Mouse (Mus musculus) CH12.LX (cell line): ENCODE measurements around the gene Gm20431. TPM values are rescaled to one million over a fixed set of nuclear protein-coding genes. Genes with fewer than 3 reads are reported as not detected.
A peak's percentile ranks its signal among the peaks of the same experiment; 100 is the strongest.

Experiments
- DNase-seq: peaks from one replicate; pipeline ENCODE4 v3.0.0-alpha.2; 2013; ENCODE audit errors: extremely low read depth
- H3K27ac ChIP-seq: 2 replicates; pipeline ENCODE4 v1.5.1; 2012; ENCODE audit warnings: low read depth, mild to moderate bottlenecking, control low read depth, moderate library complexity; ENCODE audit not compliant: insufficient read depth
- H3K27me3 ChIP-seq: replicated peaks from 2 replicates; pipeline ENCODE3; 2012; ENCODE audit warnings: inconsistent platforms
- H3K36me3 ChIP-seq, 2 experiments: replicated peaks in 1 of 2; 2 replicates each; pipeline versions ENCODE3 to v1.6.1; 2012; ENCODE audit warnings: inconsistent platforms in 1 of 2, low read length in 1 of 2, mild to moderate bottlenecking in 1 of 2, mixed read lengths in 1 of 2, moderate library complexity in 1 of 2; ENCODE audit not compliant: control insufficient read depth in 1 of 2, insufficient read depth in 1 of 2
- H3K4me1 ChIP-seq, 2 experiments: 2 replicates each; pipeline ENCODE4 v1.6.1; 2012; ENCODE audit warnings: inconsistent platforms in 1 of 2, moderate library complexity in 1 of 2; ENCODE audit not compliant: insufficient read depth in 2 of 2, control insufficient read depth in 1 of 2
- H3K4me2 ChIP-seq: 2 replicates; pipeline ENCODE4 v1.6.1; 2012; ENCODE audit warnings: low read depth, mild to moderate bottlenecking, control low read depth; ENCODE audit not compliant: poor library complexity, insufficient read depth, severe bottlenecking
- H3K4me3 ChIP-seq, 3 experiments: fragments of 150-350 bp in 1 of 3; sonication (generic) in 1 of 3; replicated peaks in 1 of 3; 2 replicates each; pipeline versions ENCODE3 to v1.5.1; 2011 to 2012; ENCODE audit warnings: low read depth in 2 of 3, low read length in 2 of 3, mild to moderate bottlenecking in 2 of 3, moderate library complexity in 2 of 3, control low read depth in 1 of 3, improper control_type of control experiment in 1 of 3, inconsistent platforms in 1 of 3, mixed read lengths in 1 of 3; ENCODE audit not compliant: poor library complexity in 1 of 3
- H3K79me2 ChIP-seq: replicated peaks from 2 replicates; pipeline ENCODE4 v1.6.1; 2012; ENCODE audit warnings: mild to moderate bottlenecking, moderate library complexity; ENCODE audit not compliant: control insufficient read depth, poor library complexity, insufficient read depth, severe bottlenecking; ENCODE audit errors: extremely low read depth
- H3K9ac ChIP-seq: 2 replicates; pipeline ENCODE4 v1.6.1; 2012; ENCODE audit warnings: low read depth, mild to moderate bottlenecking, control low read depth, moderate library complexity; ENCODE audit not compliant: insufficient read depth
- H3K9me3 ChIP-seq: replicated peaks from 2 replicates; pipeline ENCODE3; 2012; ENCODE audit warnings: low read length, inconsistent platforms, mixed read lengths
- BHLHE40 ChIP-seq: IDR thresholded peaks from 2 replicates; pipeline ENCODE4 v1.6.1; 2011; ENCODE audit warnings: mild to moderate bottlenecking, low read depth, low read length, improper control_type of control experiment
- CHD1 ChIP-seq: IDR thresholded peaks from 2 replicates; pipeline ENCODE4 v1.6.1; 2012; ENCODE audit warnings: low read depth, low read length, improper control_type of control experiment, inconsistent platforms
- E2F4 ChIP-seq: IDR thresholded peaks from 2 replicates; pipeline ENCODE4 v1.6.1; 2011; ENCODE audit warnings: low read depth, low read length, improper control_type of control experiment; ENCODE audit not compliant: insufficient replicate concordance
- EP300 ChIP-seq: IDR thresholded peaks from 2 replicates; pipeline ENCODE4 v1.6.1; 2011; ENCODE audit warnings: low read length, improper control_type of control experiment
- ETS1 ChIP-seq: conservative IDR thresholded peaks from 2 replicates; pipeline ENCODE4 v1.6.1; 2012; ENCODE audit warnings: low read depth, mild to moderate bottlenecking, inconsistent platforms, low read length, improper control_type of control experiment, moderate library complexity
- MAFK ChIP-seq: IDR thresholded peaks from 2 replicates; pipeline ENCODE4 v1.6.1; 2011; ENCODE audit warnings: low read length, improper control_type of control experiment; ENCODE audit not compliant: insufficient replicate concordance
- NRF1 ChIP-seq: IDR thresholded peaks from 2 replicates; pipeline ENCODE4 v1.6.1; 2014; ENCODE audit warnings: low read depth, mild to moderate bottlenecking, inconsistent platforms, low read length, improper control_type of control experiment, moderate library complexity
- PAX5 ChIP-seq: IDR thresholded peaks from 2 replicates; pipeline ENCODE4 v1.6.1; 2012; ENCODE audit warnings: low read length, inconsistent platforms, mixed read lengths
- RCOR1 ChIP-seq: conservative IDR thresholded peaks from 2 replicates; pipeline ENCODE4 v1.6.1; 2012; ENCODE audit warnings: low read depth, mild to moderate bottlenecking, inconsistent platforms, low read length, improper control_type of control experiment
- SMC3 ChIP-seq: IDR thresholded peaks from 2 replicates; pipeline ENCODE4 v1.6.1; 2011; ENCODE audit warnings: low read depth, low read length, improper control_type of control experiment
- USF1 ChIP-seq: IDR thresholded peaks from 2 replicates; pipeline ENCODE4 v1.6.1; 2014; ENCODE audit warnings: low read depth, mild to moderate bottlenecking, inconsistent platforms, low read length, improper control_type of control experiment
- USF2 ChIP-seq: conservative IDR thresholded peaks from 2 replicates; pipeline ENCODE4 v1.6.1; 2011; ENCODE audit warnings: low read depth, low read length, improper control_type of control experiment
- ZMIZ1 ChIP-seq: IDR thresholded peaks from 2 replicates; pipeline ENCODE4 v1.6.1; 2012; ENCODE audit warnings: low read depth, mild to moderate bottlenecking, inconsistent platforms, low read length, improper control_type of control experiment
- dilution Hi-C: fragments of 300-500 bp; cut with MboI; formaldehyde crosslinking; loops from 2 replicates; pipeline ENCODE4 v1.14.3; 2020; ENCODE audit warnings: low sequenced_read_pairs; ENCODE audit not compliant: extremely low pct_unique_long_range_greater_than_20kb, extremely low pct_ligation_motif_present
- in situ Hi-C: fragments of 300-500 bp; cut with MboI; formaldehyde crosslinking; loops from 3 replicates; pipeline ENCODE4 v1.14.3; 2019; ENCODE audit warnings: low sequenced_read_pairs, low pct_ligation_motif_present, low pct_unique_long_range_greater_than_20kb, mixed read lengths
- polyA plus RNA-seq: library from polyadenylated mRNA; unstranded; fragments of >175 nt; gene quantifications from 2 replicates; pipeline ENCODE4 v1.2.1, GENCODE M21; 2012; ENCODE audit warnings: low read depth; ENCODE audit not compliant: insufficient read length
- total RNA-seq, 2 experiments: library from RNA; depleted of rRNA; stranded (reverse); fragments of 300-350 nt in 1 of 2; fragments of >200 nt in 1 of 2; gene quantifications; 2 replicates each; pipeline ENCODE4 v1.2.3; 2012 to 2014

Gm20431 gene
- total and polyA plus RNA-seq, 3 experiments: 2.4 to 15.0 TPM; not detected in 1

DNA sequence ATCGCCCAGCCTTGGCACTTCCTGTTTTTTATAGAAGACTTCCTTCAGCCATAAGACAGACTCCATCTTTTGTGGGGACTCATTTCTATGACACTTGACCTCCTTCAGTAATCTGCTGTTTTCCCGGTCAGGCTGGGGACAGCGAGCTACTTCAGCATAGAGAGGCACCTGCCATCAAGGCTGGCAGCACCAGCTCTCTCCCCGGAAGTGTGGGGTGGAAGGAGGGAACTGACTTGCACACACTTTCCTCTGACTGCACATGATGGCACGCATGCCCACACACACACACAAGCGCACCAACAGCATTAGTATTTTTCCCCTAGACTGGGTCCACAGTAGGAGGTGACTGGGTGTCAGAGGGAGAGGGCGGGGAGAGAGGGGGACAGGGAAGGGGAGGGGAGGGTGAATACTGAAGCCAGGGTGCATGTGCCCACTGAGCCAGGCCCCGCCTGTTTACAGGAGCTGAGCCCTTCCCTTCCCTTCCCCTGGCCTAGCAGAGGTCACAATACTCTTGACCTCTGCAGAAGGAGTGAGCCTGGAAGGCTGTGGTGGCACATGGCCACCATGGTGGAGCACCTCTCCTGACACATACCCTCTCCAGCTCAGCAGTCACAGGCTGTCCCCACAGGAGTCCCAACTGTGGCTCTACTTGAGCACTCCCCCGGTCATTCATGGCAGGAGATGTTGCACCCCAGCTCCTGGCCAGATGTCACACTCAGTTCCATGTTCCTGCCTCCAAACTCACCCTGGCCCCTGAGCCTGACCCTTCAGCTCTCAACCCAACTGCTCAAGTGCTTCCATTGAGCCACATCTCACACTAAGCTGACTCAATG lies 39.8 kb downstream of the Gm20431 start:
- Histone ChIP-seq H3K9ac (no peak overlapping the region), H3K27me3 (no peaks in the 10 kb centered on the region), H3K4me1 (peaks cover 39 to 75% of the 10 kb centered on the region in 2 experiments), H3K4me2 (no peak overlapping the region), H3K36me3 (peaks cover 45 to 78% of the 10 kb centered on the region in 2 experiments), H3K4me3 (peak overlapping the region in 1 of 3 experiments; percentile 24), H3K27ac (peak overlapping the region; percentile 73), H3K79me2 (peaks cover 83% of the 10 kb centered on the region), H3K9me3 (no peaks in the 10 kb centered on the region)
- TF ChIP-seq RCOR1 (no peak), BHLHE40 (peak; percentile 9; the same call in 1 of the 2 replicates)
- dilution Hi-C loops (no loop called here), in situ Hi-C loops (no loop called here)
- no peak for DNase-seq

DNA sequence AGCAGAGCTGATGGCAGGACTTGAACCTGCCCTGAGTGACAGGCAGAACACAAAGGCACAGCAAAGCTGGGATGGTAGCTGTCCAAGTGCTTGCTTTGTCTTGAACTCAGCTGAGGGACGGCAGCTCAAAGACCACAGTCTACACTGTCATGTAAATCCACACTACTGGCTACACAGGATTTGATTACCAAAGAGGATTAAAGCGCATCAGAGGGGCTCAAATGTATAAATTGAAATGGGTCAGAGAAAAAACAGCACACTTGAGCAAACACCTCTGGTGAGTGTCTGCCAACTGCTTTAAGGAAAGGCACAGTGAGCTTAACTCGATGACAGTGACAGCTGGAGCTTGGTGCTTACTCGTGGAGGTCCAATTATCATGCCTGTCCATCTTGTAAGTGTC lies 43.8 kb downstream of the Gm20431 start:
- no peak for DNase-seq
- H3K9ac ChIP-seq: no peak overlapping the region
- H3K9me3 ChIP-seq: peaks cover 14% of the 10 kb centered on the region
- no peak overlapping the region for H3K4me3 ChIP-seq
- H3K4me1 ChIP-seq: peaks cover 36 to 51% of the 10 kb centered on the region in 2 experiments
- H3K36me3 ChIP-seq: peaks cover 73 to 85% of the 10 kb centered on the region in 2 experiments
- in situ Hi-C loops (no loop called here), dilution Hi-C loops (no loop called here)
- TF ChIP-seq ETS1 (no peak), SMC3 (no peak), ZMIZ1 (no peak), BHLHE40 (no peak), E2F4 (no peak), RCOR1 (no peak), USF1 (no peak)
- H3K27ac ChIP-seq: no peak overlapping the region
- no peaks in the 10 kb centered on the region for H3K27me3 ChIP-seq
- H3K4me2 ChIP-seq: no peak overlapping the region
- peaks cover 57% of the 10 kb centered on the region for H3K79me2 ChIP-seq

DNA sequence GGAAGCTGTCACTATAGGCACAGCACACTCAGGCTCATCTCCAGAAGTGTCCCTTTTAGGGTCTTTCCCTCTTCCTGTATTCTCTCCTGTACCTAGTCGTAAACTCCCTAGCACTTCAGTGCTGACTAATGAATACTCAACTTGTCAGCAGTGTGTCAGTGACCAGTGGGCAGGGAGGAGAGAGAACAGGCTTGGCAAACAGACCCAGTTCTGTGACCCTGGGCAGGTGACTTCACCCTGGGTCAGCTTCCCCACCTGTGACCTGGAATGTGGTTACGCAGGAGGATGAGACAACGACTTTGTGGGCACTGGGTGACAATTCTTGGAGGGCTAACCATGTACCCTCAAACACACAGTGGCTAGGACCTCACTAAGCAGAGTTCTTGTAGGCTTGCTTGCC lies 44.3 kb downstream of the Gm20431 start:
- TF ChIP-seq USF1 (no peak), ETS1 (no peak), PAX5 (no peak), NRF1 (no peak), USF2 (no peak), RCOR1 (no peak), CHD1 (no peak), MAFK (no peak), EP300 (no peak)
- Histone ChIP-seq H3K27me3 (no peaks in the 10 kb centered on the region), H3K27ac (no peak overlapping the region), H3K79me2 (peaks cover 53% of the 10 kb centered on the region), H3K4me2 (no peak overlapping the region), H3K36me3 (peaks cover 73 to 85% of the 10 kb centered on the region in 2 experiments), H3K4me3 (no peak overlapping the region), H3K9me3 (peaks cover 14% of the 10 kb centered on the region), H3K4me1 (peaks cover 32 to 46% of the 10 kb centered on the region in 2 experiments), H3K9ac (no peak overlapping the region)
- dilution Hi-C loops: no loop called here
- in situ Hi-C loops: no loop called here
- DNase-seq: no peak
